10 mouse cellular contexts compared by ENCODE assay signal in genomic region chr16:94783696-94784095, GRCm38 (mm10).
DNase-seq lines count a peak whose midpoint lies in the region; ATAC-seq and TF ChIP-seq lines count a peak whose summit lies in the region.
"Had no signal": no experiment of that assay in that cellular context is flagged by ENCODE, and none has a peak within 500 bp of the region (broad histone marks: within the 10 kb centered on the region; RNA-seq: fewer than 3 reads in every experiment).

No protein-coding gene starts in this region.

- no peak overlapping the region for H3K4me3 ChIP-seq in forebrain, embryonic 14.5 days (ENCODE audit: low read depth, low read length)
- no peak overlapping the region for H3K4me3 ChIP-seq in forebrain, embryonic 15.5 days
- H3K4me3 ChIP-seq in lung, adult 2 months (replicated peaks; ENCODE audit: extremely low read depth, low read depth, low read length) = no peak overlapping the region
- no peak overlapping the region for H3K4me3 ChIP-seq in bone marrow macrophage, adult 2 months (ENCODE audit: insufficient read depth, low read length)
- H3K4me3 ChIP-seq: forebrain, embryonic 13.5 days; limb, embryonic 15.5 days had no signal

- H3K4me2 ChIP-seq in forebrain, embryonic 14.5 days (ENCODE audit: low read length) = no peak overlapping the region
- no peak overlapping the region for H3K4me2 ChIP-seq in forebrain, embryonic 15.5 days (replicated peaks)
- H3K4me2 ChIP-seq: forebrain, embryonic 13.5 days; limb, embryonic 15.5 days had no signal

- DNase-seq in forebrain, embryonic 14.5 days (ENCODE audit: low spot score) = peak; percentile 27
- peak; percentile 6 for DNase-seq in lung, adult 2 months
- no peak for DNase-seq in lung, postnatal 25 days (ENCODE audit: low spot score)
- DNase-seq in testis, postnatal 14 days (ENCODE audit: low spot score) = peak; percentile 27
- no peak for DNase-seq in heart, postnatal 25 days (ENCODE audit: low spot score)
- no peak for DNase-seq in frontal cortex, postnatal 10 days (ENCODE audit: low spot score in 2 of 2)

- H3K9me3 ChIP-seq in forebrain, embryonic 14.5 days (replicated peaks; ENCODE audit: control insufficient read depth, low read length) = no peaks in the 10 kb centered on the region
- H3K9me3 ChIP-seq in forebrain, embryonic 15.5 days = no peaks in the 10 kb centered on the region
- H3K9me3 ChIP-seq: forebrain, embryonic 13.5 days; limb, embryonic 15.5 days had no signal

- no peak overlapping the region for H3K9ac ChIP-seq in forebrain, embryonic 14.5 days (ENCODE audit: low read length)
- H3K9ac ChIP-seq in forebrain, embryonic 15.5 days (replicated peaks) = no peak overlapping the region
- H3K9ac ChIP-seq: forebrain, embryonic 13.5 days; limb, embryonic 15.5 days had no signal

- no peaks in the 10 kb centered on the region for H3K27me3 ChIP-seq in forebrain, embryonic 14.5 days (replicated peaks; ENCODE audit: control insufficient read depth, insufficient read depth, low read length)
- no peaks in the 10 kb centered on the region for H3K27me3 ChIP-seq in forebrain, embryonic 15.5 days
- H3K27me3 ChIP-seq: forebrain, embryonic 13.5 days had no signal

- peak; percentile 33; the same call in 1 of the 2 replicates for TF ChIP-seq CTCF in lung, adult 2 months (IDR thresholded peaks at IDR 0.05; ENCODE audit: insufficient read depth, low read length)
- TF ChIP-seq CTCF in bone marrow macrophage, adult 2 months (IDR thresholded peaks at IDR 0.05; ENCODE audit: low read depth, low read length) = peak; percentile 60

- intact Hi-C loops in heart, postnatal 25 days (cut with DNase I) = no loop called here

- no peak overlapping the region for H3K27ac ChIP-seq in forebrain, embryonic 14.5 days (ENCODE audit: low read depth, low read length)
- no peak overlapping the region for H3K27ac ChIP-seq in forebrain, embryonic 15.5 days (replicated peaks)
- no peak overlapping the region for H3K27ac ChIP-seq in bone marrow macrophage, adult 2 months (ENCODE audit: insufficient read depth, low read depth, low read length)
- H3K27ac ChIP-seq: forebrain, embryonic 13.5 days; limb, embryonic 15.5 days had no signal

- WGBS in forebrain, embryonic 14.5 days = 70% methylated on average over 7 of the region's 7 CpGs
- 60% methylated on average over 7 of the region's 7 CpGs for WGBS in forebrain, embryonic 15.5 days
- 64% methylated on average over 7 of the region's 7 CpGs for WGBS in lung, adult 2 months

- H3K36me3 ChIP-seq in forebrain, embryonic 14.5 days (ENCODE audit: control insufficient read depth, insufficient read depth, low read length) = no peaks in the 10 kb centered on the region
- H3K36me3 ChIP-seq in forebrain, embryonic 15.5 days = no peaks in the 10 kb centered on the region
- H3K36me3 ChIP-seq: limb, embryonic 15.5 days had no signal

- no peak for ATAC-seq in forebrain, embryonic 14.5 days
- no peak for ATAC-seq in forebrain, embryonic 15.5 days (replicated peaks)
- ATAC-seq: forebrain, embryonic 13.5 days had no signal

- H3K4me1 ChIP-seq in forebrain, embryonic 14.5 days (ENCODE audit: control insufficient read depth, insufficient read depth, low read length) = no peaks in the 10 kb centered on the region
- H3K4me1 ChIP-seq in forebrain, embryonic 15.5 days = no peaks in the 10 kb centered on the region
- no peaks in the 10 kb centered on the region for H3K4me1 ChIP-seq in lung, adult 2 months (ENCODE audit: control insufficient read depth, insufficient read depth, low read length)
- H3K4me1 ChIP-seq in bone marrow macrophage, adult 2 months (ENCODE audit: control insufficient read depth, insufficient read depth, low read length) = no peaks in the 10 kb centered on the region
- H3K4me1 ChIP-seq: forebrain, embryonic 13.5 days had no signal

- TF ChIP-seq POLR2A in lung, adult 2 months (IDR thresholded peaks at IDR 0.05; ENCODE audit: borderline replicate concordance, extremely low read depth, low read depth, low read length) = no peak
- no peak for TF ChIP-seq POLR2A in bone marrow macrophage, adult 2 months (IDR thresholded peaks at IDR 0.05; ENCODE audit: borderline replicate concordance, low read depth, low read length)

Comparison
In these comparisons a context has a peak if more than half of its experiments do, and no peak if none do; other contexts are left out.
1. DNase-seq: peak in forebrain, embryonic 14.5 days (single experiment), lung, adult 2 months (single experiment) and testis, postnatal 14 days (single experiment); none in lung, postnatal 25 days (single experiment), heart, postnatal 25 days (single experiment) and frontal cortex, postnatal 10 days (0 of 2).